Mouse (Mus musculus) thymus, postnatal 36 days (tissue): Measurements from ENCODE around the gene Chek1.

ENCODE experiments used
- DNase-seq, 2 experiments: peaks; one replicate each; pipeline ENCODE4 v3.0.0; 2022; ENCODE audit warnings: mixed read lengths in 2 of 2

Gene Chek1

GRCm38 (mm10) chr9:36727034-36727755 lies at the start of gene Chek1:
Gene Chek1, minus strand, starts transcription at chr9:36727065.
- no peak for DNase-seq

GRCm38 (mm10) chr9:36769048-36769413 lies 42.2 kb upstream of the Chek1 start:
- DNase-seq: no peak

GRCm38 (mm10) chr9:36768156-36769047 lies 41.5 kb upstream of the Chek1 start:
- DNase-seq: peak; percentile 42 to 50

- peak; percentile 91 to 98 for DNase-seq
Measured at GRCm38 (mm10) chr9:36767203-36768143, 40.6 kb upstream of the Chek1 start, which contains the start of gene Stt3a. Gene Stt3a, minus strand, starts transcription at chr9:36767679.

GRCm38 (mm10) chr9:36764378-36764777 lies 37.5 kb upstream of the Chek1 start:
- DNase-seq: no peak

- DNase-seq: peak; percentile 88
Measured at GRCm38 (mm10) chr9:36726131-36727033, 483 bp downstream of the Chek1 start.

GRCm38 (mm10) chr9:36716624-36717023 lies 10.2 kb downstream of the Chek1 start:
- DNase-seq: no peak

- DNase-seq: no peak
Measured at GRCm38 (mm10) chr9:36707304-36707703, 19.6 kb downstream of the Chek1 start.

GRCm38 (mm10) chr9:36705923-36706322 lies 20.9 kb downstream of the Chek1 start:
- no peak for DNase-seq

GRCm38 (mm10) chr9:36694276-36694675 lies 32.6 kb downstream of the Chek1 start:
- no peak for DNase-seq

- DNase-seq: no peak
Measured at GRCm38 (mm10) chr9:36692920-36693319, 33.9 kb downstream of the Chek1 start, which contains the start of gene Acrv1. Gene Acrv1, plus strand, starts transcription at chr9:36693220.

GRCm38 (mm10) chr9:36687329-36687728 lies 39.5 kb downstream of the Chek1 start:
- DNase-seq: no peak

GRCm38 (mm10) chr9:36681424-36681823 lies 45.4 kb downstream of the Chek1 start:
- DNase-seq: no peak
